Mouse (Mus musculus) liver, embryonic 15.5 days (tissue): ENCODE results near the gene Kank2. TPM values are rescaled to one million over a fixed set of nuclear protein-coding genes. Genes with fewer than 3 reads are reported as not detected.

Experiments used
- ATAC-seq: fragments of 200-750 bp; cut with Nextera tagmentation; 2 replicates; pipeline ENCODE4 v1.8.0; 2017; ENCODE audit warnings: moderate number of reproducible peaks, mild to moderate bottlenecking, moderate library complexity; ENCODE audit not compliant: insufficient read depth
- H3K27ac ChIP-seq: fragments of 300-500 bp; sonication (generic); replicated peaks from 2 replicates; pipeline ENCODE4 v1.5.1; 2015; ENCODE audit warnings: mild to moderate bottlenecking, inconsistent platforms
- H3K27me3 ChIP-seq: fragments of 300-500 bp; sonication (generic); 2 replicates; pipeline ENCODE4 v1.6.1; 2015; ENCODE audit warnings: mild to moderate bottlenecking, inconsistent platforms
- H3K36me3 ChIP-seq: fragments of 300-500 bp; sonication (generic); replicated peaks from 2 replicates; pipeline ENCODE4 v1.6.1; 2015; ENCODE audit warnings: moderate library complexity, mild to moderate bottlenecking, inconsistent platforms
- H3K4me1 ChIP-seq: fragments of 300-500 bp; sonication (generic); replicated peaks from 2 replicates; pipeline ENCODE4 v1.6.1; 2015; ENCODE audit warnings: inconsistent platforms
- H3K4me2 ChIP-seq: fragments of 300-500 bp; sonication (generic); 2 replicates; pipeline ENCODE4 v1.6.1; 2015; ENCODE audit warnings: moderate library complexity, mild to moderate bottlenecking, inconsistent platforms
- H3K4me3 ChIP-seq: fragments of 300-500 bp; sonication (generic); replicated peaks from 2 replicates; pipeline ENCODE4 v1.5.1; 2015; ENCODE audit warnings: mild to moderate bottlenecking, inconsistent platforms
- H3K9ac ChIP-seq: fragments of 300-500 bp; sonication (generic); 2 replicates; pipeline ENCODE4 v1.6.1; 2015; ENCODE audit warnings: moderate library complexity, mild to moderate bottlenecking, inconsistent platforms
- H3K9me3 ChIP-seq: fragments of 300-500 bp; sonication (generic); replicated peaks from 2 replicates; pipeline ENCODE4 v1.6.1; 2016; ENCODE audit warnings: inconsistent platforms
- WGBS: fragments of 180-500 bp; shearing (Covaris S2); methylation state at CpG from one replicate; pipeline ENCODE4 v1.1.7; 2015; ENCODE audit warnings: mixed read lengths; ENCODE audit not compliant: insufficient replicate concordance; 5-methylcytosine and 5-hydroxymethylcytosine counted together
- polyA plus RNA-seq: library from polyadenylated mRNA; unstranded; fragments of >200 nt; fragmentation: Nextera tagmentation; extraction: Ambion mirVana; gene quantifications from 2 replicates; pipeline ENCODE4 v1.2.1, GENCODE M21; 2015

Kank2 gene
- polyA plus RNA-seq, 1 experiment from 2014 or later = 4.8 TPM

DNA sequence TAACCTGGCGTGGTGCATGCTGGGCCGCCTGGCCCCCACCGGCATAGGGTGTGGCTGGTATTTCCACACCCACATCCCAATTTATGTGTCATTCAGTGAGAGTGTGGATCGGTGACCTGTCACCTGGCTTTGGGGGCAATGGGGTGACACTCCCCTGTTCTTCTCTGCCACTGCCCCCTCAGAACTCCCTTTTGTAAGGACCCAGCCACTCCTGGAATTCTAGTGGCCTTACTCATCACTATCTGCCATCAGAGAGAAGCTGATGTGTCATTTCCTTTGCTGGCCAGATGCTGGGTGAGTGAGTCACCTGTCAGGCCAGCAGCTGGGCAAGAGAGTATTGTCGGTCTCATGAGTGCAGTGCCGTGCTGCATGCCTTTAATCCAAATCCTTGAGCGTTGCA is 69.3 kb downstream of the Kank2 start:
- Histone ChIP-seq H3K9ac (no peak overlapping the region), H3K9me3 (no peaks in the 10 kb centered on the region), H3K4me1 (peaks cover 53% of the 10 kb centered on the region), H3K36me3 (peaks cover 42% of the 10 kb centered on the region), H3K27ac (no peak overlapping the region), H3K4me2 (no peak overlapping the region), H3K4me3 (no peak overlapping the region), H3K27me3 (no peaks in the 10 kb centered on the region)
- no peak for ATAC-seq
- 63% methylated on average over 7 of the region's 7 CpGs for WGBS

DNA sequence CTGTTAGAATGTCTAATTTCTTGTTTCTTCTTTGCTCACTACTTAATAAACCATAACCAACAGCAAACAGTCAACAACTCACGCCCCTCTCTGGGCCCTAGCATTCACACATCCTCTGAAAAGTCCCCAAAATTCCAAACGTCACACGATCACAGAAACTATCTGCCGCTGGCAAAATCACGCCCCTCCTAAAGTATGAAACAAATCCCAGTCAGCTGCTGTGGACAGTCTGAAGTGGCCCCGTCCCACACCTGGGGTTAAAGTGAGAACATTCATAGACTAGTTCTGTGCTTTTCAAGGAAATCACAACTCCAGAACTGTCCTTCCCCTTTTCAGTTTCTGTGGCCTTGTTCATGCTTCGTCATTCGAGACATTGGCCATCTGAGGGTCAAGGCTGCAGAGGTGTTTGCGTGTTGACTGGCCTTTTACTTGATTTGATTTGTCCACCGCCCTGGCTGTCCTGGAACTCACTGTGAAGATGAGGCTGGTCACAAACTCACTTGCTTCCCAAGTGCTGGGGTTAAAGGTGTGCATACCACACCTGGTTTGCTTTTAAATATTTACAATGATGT is 70.2 kb downstream of the Kank2 start:
- peaks cover 62% of the 10 kb centered on the region for H3K4me1 ChIP-seq
- WGBS = 78% methylated on average over 10 of the region's 10 CpGs
- no peak overlapping the region for H3K4me3 ChIP-seq
- H3K27ac ChIP-seq = peak overlapping the region; percentile 29; the same call in 1 of the 2 replicates
- ATAC-seq = no peak
- H3K4me2 ChIP-seq = no peak overlapping the region
- no peak overlapping the region for H3K9ac ChIP-seq
- peaks cover 33% of the 10 kb centered on the region for H3K36me3 ChIP-seq
- no peaks in the 10 kb centered on the region for H3K27me3 ChIP-seq
- H3K9me3 ChIP-seq = no peaks in the 10 kb centered on the region

DNA sequence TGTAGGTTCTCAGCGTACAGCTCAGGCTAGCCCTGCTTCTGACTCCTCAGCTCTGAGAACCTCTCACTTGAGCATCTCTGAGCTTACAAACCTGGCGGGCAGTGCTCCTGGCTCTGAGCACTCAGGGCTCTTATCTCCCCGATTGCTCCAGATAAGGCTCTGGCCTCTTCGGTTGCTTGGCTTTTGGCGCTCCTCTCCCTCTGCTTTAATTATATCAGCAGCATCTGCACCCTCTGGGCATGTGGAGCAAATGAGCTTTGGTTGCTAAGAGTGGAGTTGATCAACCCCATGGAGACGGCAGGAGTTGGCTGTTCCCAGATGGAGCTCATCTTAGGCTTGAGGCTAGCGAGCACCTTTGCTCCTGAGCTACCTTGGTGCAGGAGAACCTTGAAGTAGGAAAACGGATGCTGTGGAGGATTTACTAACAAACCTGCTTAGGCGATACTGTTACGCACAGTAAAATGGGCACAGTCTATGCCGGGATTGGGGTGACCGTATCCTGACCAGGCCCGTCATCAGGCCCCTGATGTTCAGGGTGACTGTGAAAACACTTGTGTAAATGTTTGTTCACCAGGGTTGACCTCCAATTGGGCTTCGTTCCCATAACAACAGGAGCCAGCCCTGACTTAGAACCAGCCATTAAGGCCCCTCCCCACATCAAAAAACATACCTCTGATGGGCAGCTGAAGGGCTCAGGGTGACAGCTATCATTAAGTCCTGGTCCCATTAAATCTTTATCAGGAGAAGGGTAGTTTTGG is 72.1 kb downstream of the Kank2 start:
- peak overlapping the region; percentile 68; the same call in 1 of the 2 replicates for H3K9ac ChIP-seq
- 0 out of 2 replicates have a peak, but pooled peaks cover 16% of the 10 kb centered on the region for H3K36me3 ChIP-seq
- H3K4me1 ChIP-seq = peaks cover 76% of the 10 kb centered on the region
- 60% methylated on average over 14 of the region's 14 CpGs for WGBS
- H3K4me3 ChIP-seq = peak overlapping the region; percentile 70
- H3K9me3 ChIP-seq = no peaks in the 10 kb centered on the region
- H3K27me3 ChIP-seq = no peaks in the 10 kb centered on the region
- peak overlapping the region; percentile 95 for H3K4me2 ChIP-seq
- ATAC-seq = no peak
- peak overlapping the region; percentile 75; the same call in 1 of the 2 replicates for H3K27ac ChIP-seq

DNA sequence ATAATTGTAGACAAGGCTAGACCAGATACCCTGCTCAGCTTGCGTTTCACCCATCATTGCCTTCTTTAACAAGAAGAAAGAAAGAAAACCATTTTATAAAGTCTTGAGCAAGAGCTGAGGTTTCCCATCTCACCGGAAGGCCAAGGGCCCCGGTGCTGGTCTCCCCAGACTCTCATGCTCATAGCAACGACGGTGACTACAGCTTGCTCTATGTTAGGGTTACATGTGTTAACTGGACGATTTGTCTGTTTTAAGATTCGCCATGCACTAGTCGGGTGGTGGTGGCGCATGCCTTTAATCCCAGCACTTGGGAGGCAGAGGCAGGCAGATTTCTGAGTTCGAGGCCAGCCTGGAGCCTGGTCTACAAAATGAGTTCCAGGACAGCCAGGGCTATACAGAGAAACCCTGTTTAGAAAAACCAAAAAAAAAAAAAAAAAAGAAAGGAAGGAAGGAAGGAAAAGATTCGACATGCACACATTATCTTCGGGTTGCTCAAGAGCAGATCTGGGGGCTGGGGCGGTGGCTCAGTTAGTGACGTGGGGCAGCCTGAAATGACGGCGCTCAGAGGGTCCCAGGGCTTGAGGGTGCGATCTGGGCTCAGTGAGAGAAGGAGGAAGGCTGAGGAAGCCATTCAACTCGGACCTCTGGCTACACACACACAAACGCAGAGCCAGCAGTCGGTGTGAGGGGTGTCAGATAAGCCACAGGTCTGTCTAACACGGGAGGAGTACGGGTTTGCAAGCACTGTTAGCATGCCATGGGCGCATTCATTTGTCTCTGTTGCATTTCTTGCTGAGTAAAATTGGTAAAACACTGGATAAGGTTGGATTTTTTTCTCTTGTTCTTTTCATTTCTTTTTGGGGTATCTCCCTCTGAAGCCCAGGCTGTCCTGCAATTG is 73.1 kb downstream of the Kank2 start:
- Histone ChIP-seq H3K27ac (peak overlapping the region; percentile 75), H3K9me3 (no peaks in the 10 kb centered on the region), H3K36me3 (0 out of 2 replicates have a peak, but pooled peaks cover 9% of the 10 kb centered on the region), H3K4me1 (peaks cover 76% of the 10 kb centered on the region), H3K9ac (peak overlapping the region; percentile 68), H3K4me3 (peak overlapping the region; percentile 70), H3K4me2 (peak overlapping the region; percentile 95), H3K27me3 (no peaks in the 10 kb centered on the region)
- ATAC-seq = no peak
- 26% methylated on average over 23 of the region's 23 CpGs for WGBS

DNA sequence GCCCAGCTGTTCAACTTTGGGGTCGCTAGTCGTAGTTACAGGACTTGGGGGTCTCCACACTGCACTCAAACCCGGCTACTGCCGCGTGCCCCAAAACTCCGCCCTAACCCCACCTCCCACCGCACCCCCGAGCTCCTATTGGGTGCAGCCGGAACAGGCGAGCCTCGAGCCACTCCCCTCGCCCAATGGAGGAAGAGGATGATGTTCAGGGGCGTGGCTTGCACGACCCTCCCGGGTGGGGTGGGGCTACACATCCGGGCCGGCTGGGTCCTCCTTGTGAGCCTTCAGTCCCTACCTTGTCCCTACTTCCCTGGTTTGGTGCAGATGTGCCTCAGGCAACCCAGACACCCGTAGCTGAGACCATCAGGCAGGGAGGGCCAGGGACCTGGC is 74.4 kb downstream of the Kank2 start:
- ATAC-seq = peak; percentile 83
- peaks cover 71% of the 10 kb centered on the region for H3K4me1 ChIP-seq
- 0 out of 2 replicates have a peak, but pooled peaks cover 4% of the 10 kb centered on the region for H3K36me3 ChIP-seq
- H3K4me2 ChIP-seq = peak overlapping the region; percentile 95
- no peaks in the 10 kb centered on the region for H3K27me3 ChIP-seq
- under 1% methylated on average over 18 of the region's 18 CpGs for WGBS
- peak overlapping the region; percentile 88 for H3K27ac ChIP-seq
- H3K9ac ChIP-seq = peak overlapping the region; percentile 68; the same call in 1 of the 2 replicates
- peak overlapping the region; percentile 70 for H3K4me3 ChIP-seq
- no peaks in the 10 kb centered on the region for H3K9me3 ChIP-seq

DNA sequence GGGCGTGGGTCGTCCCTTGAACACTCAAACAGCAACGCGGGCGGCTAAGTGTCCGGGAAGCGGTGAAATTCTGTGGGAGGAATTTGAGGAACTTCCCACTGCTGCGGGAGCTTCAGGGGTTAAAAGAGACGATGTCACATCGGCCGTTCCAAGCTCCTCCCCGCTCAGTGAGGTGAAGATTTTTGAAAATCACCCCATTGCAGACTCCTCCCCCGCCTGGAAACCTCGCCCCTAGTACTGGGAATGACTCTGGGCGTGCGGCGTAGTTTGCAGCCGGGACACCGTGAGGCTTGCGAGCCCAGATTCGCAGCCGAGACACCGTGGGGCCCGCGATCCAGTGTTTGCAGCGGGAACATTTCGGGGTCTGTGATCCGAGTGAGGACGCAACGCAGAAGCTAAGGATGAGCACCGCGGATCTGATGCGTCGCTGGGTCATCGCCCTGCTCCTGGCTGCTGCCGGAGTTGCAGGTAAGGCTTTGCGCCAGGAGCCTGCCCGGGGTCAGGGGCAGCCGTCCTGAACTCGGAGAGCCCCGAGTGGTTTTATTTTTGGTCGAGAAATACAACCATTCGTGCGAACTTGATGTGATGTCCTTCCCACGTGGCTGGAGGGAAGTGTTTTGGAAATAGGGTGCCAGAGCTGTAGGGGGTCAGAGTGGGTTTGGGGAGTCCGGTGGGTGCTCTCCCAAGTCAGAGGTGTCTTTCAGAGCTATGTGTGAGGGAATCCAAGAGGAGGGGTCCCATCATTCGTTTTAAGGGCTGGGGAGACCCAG is 75.0 kb downstream of the Kank2 start, which contains the start of gene Ldlr:
Gene Ldlr, plus strand, starts transcription at position 107 of the 770 bp plus-strand sequence.
- WGBS = under 1% methylated on average over 47 of the region's 47 CpGs
- peak; percentile 78 for ATAC-seq
- Histone ChIP-seq H3K27me3 (no peaks in the 10 kb centered on the region), H3K4me1 (peaks cover 70% of the 10 kb centered on the region), H3K9ac (peak within 1 kb of the TSS; percentile 68), H3K4me3 (peak within 1 kb of the TSS; percentile 70), H3K4me2 (peak within 1 kb of the TSS; percentile 95), H3K27ac (peak within 1 kb of the TSS; percentile 88), H3K9me3 (no peaks in the 10 kb centered on the region), H3K36me3 (no peaks in the 10 kb centered on the region)

DNA sequence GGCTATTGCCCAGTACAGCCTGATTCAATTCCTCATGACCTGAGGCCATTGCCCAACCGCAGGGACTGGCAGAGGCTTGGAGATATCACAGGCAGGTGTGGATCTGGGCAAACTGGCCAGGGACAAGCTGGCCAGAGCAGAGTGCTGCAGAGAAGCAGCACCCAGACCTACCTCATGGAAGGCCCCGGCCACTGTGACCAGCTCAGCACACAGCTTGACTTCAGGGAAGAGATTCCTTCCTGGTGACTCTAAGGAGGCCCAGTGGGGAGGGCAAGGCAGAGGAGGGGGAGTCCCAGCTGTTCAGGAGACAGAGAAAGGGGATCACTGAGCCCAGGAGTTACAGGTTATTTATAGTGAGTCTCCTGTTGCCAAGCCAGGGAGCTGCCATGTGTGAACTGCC is 77.5 kb downstream of the Kank2 start:
- Histone ChIP-seq H3K4me2 (no peak overlapping the region), H3K27me3 (no peaks in the 10 kb centered on the region), H3K9ac (no peak overlapping the region), H3K9me3 (no peaks in the 10 kb centered on the region), H3K4me1 (peaks cover 50% of the 10 kb centered on the region), H3K27ac (no peak overlapping the region; the same call in 1 of the 2 replicates), H3K4me3 (no peak overlapping the region), H3K36me3 (no peaks in the 10 kb centered on the region)
- WGBS = 64% methylated on average over 2 of the region's 2 CpGs
- no peak for ATAC-seq

DNA sequence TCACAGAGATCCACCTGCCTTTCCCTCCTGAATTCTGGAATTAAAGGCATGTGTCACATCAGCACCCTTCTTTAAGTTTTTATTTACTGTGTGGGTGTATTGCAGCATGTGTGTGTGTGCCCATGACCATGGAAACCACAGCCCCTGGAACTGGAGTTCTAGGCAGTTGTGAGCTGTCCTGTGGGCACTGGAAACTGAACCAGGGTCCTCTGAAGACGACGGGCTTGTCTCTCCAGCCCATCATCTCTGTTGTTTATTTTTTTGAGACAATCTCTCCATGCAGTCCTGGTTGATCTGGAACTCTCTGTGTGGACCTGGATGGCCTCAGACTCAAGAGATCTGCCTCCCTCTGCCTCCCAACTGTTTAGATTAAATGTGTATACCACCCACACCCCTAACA is 81.5 kb downstream of the Kank2 start:
- Histone ChIP-seq H3K4me3 (no peak overlapping the region), H3K4me2 (no peak overlapping the region), H3K9ac (no peak overlapping the region), H3K9me3 (no peaks in the 10 kb centered on the region), H3K27ac (no peak overlapping the region), H3K27me3 (no peaks in the 10 kb centered on the region), H3K4me1 (peaks cover 27% of the 10 kb centered on the region), H3K36me3 (no peaks in the 10 kb centered on the region)
- 55% methylated on average over 2 of the region's 2 CpGs for WGBS
- no peak for ATAC-seq
